Mouse (Mus musculus): ENCODE measurements around the gene Mcub. TPM values are rescaled to one million over a fixed set of nuclear protein-coding genes. Genes with fewer than 3 reads are reported as not detected.

The Mcub gene
- 12.5 and 13.7 TPM in 2 replicates for polyA plus RNA-seq (2016; fragmentation: Nextera tagmentation; extraction: Ambion mirVana)

- Histone ChIP-seq H3K36me3 (no peaks in the 10 kb centered on the region), H3K4me2 (peak within 1 kb of the TSS; percentile 98), H3K4me1 (replicated peaks) (peaks cover 17% of the 10 kb centered on the region), H3K9ac (replicated peaks) (peak within 1 kb of the TSS; percentile 65), H3K4me3 (replicated peaks) (peak within 1 kb of the TSS; percentile 68), H3K9me3 (no peaks in the 10 kb centered on the region), H3K27me3 (peaks cover 17% of the 10 kb centered on the region), H3K27ac (peak within 1 kb of the TSS; percentile 72)
- peak; percentile 71; the same call in 1 of the 2 replicates for ATAC-seq (ENCODE audit: insufficient number of reproducible peaks, insufficient read depth, low FRiP score, low TSS enrichment, low read depth)
- WGBS = under 1% methylated on average over 61 of the region's 63 CpGs
These were observed at the start of gene Mcub for GRCm38 (mm10) chr3:129969432-129970395. Mcub (minus strand) TSS chr3:129970206.

- Histone ChIP-seq H3K9ac (replicated peaks) (no peak overlapping the region), H3K4me2 (no peak overlapping the region), H3K9me3 (no peaks in the 10 kb centered on the region), H3K27ac (no peak overlapping the region), H3K36me3 (peaks cover 48% of the 10 kb centered on the region), H3K4me3 (replicated peaks) (no peak overlapping the region), H3K4me1 (replicated peaks) (no peaks in the 10 kb centered on the region), H3K27me3 (no peaks in the 10 kb centered on the region)
- no peak for ATAC-seq (ENCODE audit: insufficient number of reproducible peaks, insufficient read depth, low FRiP score, low TSS enrichment, low read depth)
- 84% methylated on average over 2 of the region's 2 CpGs for WGBS
These were observed 42.9 kb upstream of the Mcub start for GRCm38 (mm10) chr3:130012943-130013342.

- 88% methylated on average over 1 of the region's 1 CpGs for WGBS
- no peak for ATAC-seq (ENCODE audit: insufficient number of reproducible peaks, insufficient read depth, low FRiP score, low TSS enrichment, low read depth)
These were observed 41.2 kb upstream of the Mcub start for GRCm38 (mm10) chr3:130011236-130011635.

GRCm38 (mm10) chr3:130006141-130006540 is 36.1 kb upstream of the Mcub start:
- Histone ChIP-seq H3K4me3 (replicated peaks) (no peak overlapping the region), H3K27me3 (no peaks in the 10 kb centered on the region), H3K4me2 (no peak overlapping the region), H3K27ac (no peak overlapping the region), H3K36me3 (peaks cover 82% of the 10 kb centered on the region), H3K9ac (replicated peaks) (no peak overlapping the region), H3K4me1 (replicated peaks) (no peaks in the 10 kb centered on the region), H3K9me3 (no peaks in the 10 kb centered on the region)
- no peak for ATAC-seq (ENCODE audit: insufficient number of reproducible peaks, insufficient read depth, low FRiP score, low TSS enrichment, low read depth)
- 93% methylated on average over 7 of the region's 7 CpGs for WGBS

More at GRCm38 (mm10) chr3:130011236-130011635, 41.2 kb upstream of the Mcub start:
- no peaks in the 10 kb centered on the region for H3K27me3 ChIP-seq
- H3K36me3 ChIP-seq = peaks cover 59% of the 10 kb centered on the region
- H3K27ac ChIP-seq = no peak overlapping the region
- no peak overlapping the region for H3K9ac ChIP-seq (replicated peaks)
- no peak overlapping the region for H3K4me3 ChIP-seq (replicated peaks)
- H3K4me1 ChIP-seq (replicated peaks) = no peaks in the 10 kb centered on the region
- H3K9me3 ChIP-seq = no peaks in the 10 kb centered on the region
- no peak overlapping the region for H3K4me2 ChIP-seq

GRCm38 (mm10) chr3:130000926-130001325 is 30.9 kb upstream of the Mcub start:
- Histone ChIP-seq H3K9me3 (no peaks in the 10 kb centered on the region), H3K27me3 (no peaks in the 10 kb centered on the region), H3K4me1 (replicated peaks) (no peaks in the 10 kb centered on the region), H3K36me3 (peaks cover 97% of the 10 kb centered on the region), H3K9ac (replicated peaks) (no peak overlapping the region), H3K4me3 (replicated peaks) (no peak overlapping the region), H3K4me2 (no peak overlapping the region), H3K27ac (no peak overlapping the region)
- WGBS = 93% methylated on average over 11 of the region's 11 CpGs
- no peak for ATAC-seq (ENCODE audit: insufficient number of reproducible peaks, insufficient read depth, low FRiP score, low TSS enrichment, low read depth)

GRCm38 (mm10) chr3:129998526-129998925 is 28.5 kb upstream of the Mcub start:
- Histone ChIP-seq H3K4me3 (replicated peaks) (no peak overlapping the region), H3K4me1 (replicated peaks) (no peaks in the 10 kb centered on the region), H3K36me3 (peaks cover 97% of the 10 kb centered on the region), H3K4me2 (no peak overlapping the region), H3K9me3 (no peaks in the 10 kb centered on the region), H3K27me3 (no peaks in the 10 kb centered on the region), H3K27ac (no peak overlapping the region), H3K9ac (replicated peaks) (no peak overlapping the region)
- ATAC-seq (ENCODE audit: insufficient number of reproducible peaks, insufficient read depth, low FRiP score, low TSS enrichment, low read depth) = no peak
- WGBS = 92% methylated on average over 6 of the region's 6 CpGs

GRCm38 (mm10) chr3:129998001-129998400 is 28.0 kb upstream of the Mcub start:
- no peaks in the 10 kb centered on the region for H3K9me3 ChIP-seq
- H3K4me2 ChIP-seq = no peak overlapping the region
- H3K4me3 ChIP-seq (replicated peaks) = no peak overlapping the region
- ATAC-seq (ENCODE audit: insufficient number of reproducible peaks, insufficient read depth, low FRiP score, low TSS enrichment, low read depth) = no peak
- H3K27me3 ChIP-seq = no peaks in the 10 kb centered on the region
- no peaks in the 10 kb centered on the region for H3K4me1 ChIP-seq (replicated peaks)
- H3K36me3 ChIP-seq = peaks cover 97% of the 10 kb centered on the region
- WGBS = 92% methylated on average over 7 of the region's 7 CpGs
- no peak overlapping the region for H3K27ac ChIP-seq
- no peak overlapping the region for H3K9ac ChIP-seq (replicated peaks)

- no peaks in the 10 kb centered on the region for H3K9me3 ChIP-seq
- H3K4me2 ChIP-seq = no peak overlapping the region
- peaks cover 97% of the 10 kb centered on the region for H3K36me3 ChIP-seq
- H3K4me1 ChIP-seq (replicated peaks) = no peaks in the 10 kb centered on the region
- WGBS = 82% methylated on average over 3 of the region's 3 CpGs
- no peaks in the 10 kb centered on the region for H3K27me3 ChIP-seq
- ATAC-seq (ENCODE audit: insufficient number of reproducible peaks, insufficient read depth, low FRiP score, low TSS enrichment, low read depth) = no peak
- no peak overlapping the region for H3K27ac ChIP-seq
- H3K4me3 ChIP-seq (replicated peaks) = no peak overlapping the region
- H3K9ac ChIP-seq (replicated peaks) = no peak overlapping the region
These were observed 27.3 kb upstream of the Mcub start for GRCm38 (mm10) chr3:129997324-129997723.

- Histone ChIP-seq H3K4me1 (replicated peaks) (no peaks in the 10 kb centered on the region), H3K9me3 (no peaks in the 10 kb centered on the region), H3K27ac (no peak overlapping the region), H3K9ac (replicated peaks) (no peak overlapping the region), H3K4me2 (no peak overlapping the region), H3K4me3 (replicated peaks) (no peak overlapping the region), H3K36me3 (peaks cover 91% of the 10 kb centered on the region), H3K27me3 (no peaks in the 10 kb centered on the region)
- ATAC-seq (ENCODE audit: insufficient number of reproducible peaks, insufficient read depth, low FRiP score, low TSS enrichment, low read depth) = no peak
- WGBS = 94% methylated on average over 13 of the region's 13 CpGs
These were observed 17.3 kb upstream of the Mcub start for GRCm38 (mm10) chr3:129987297-129987696.

- H3K4me1 ChIP-seq (replicated peaks) = no peaks in the 10 kb centered on the region
- no peak for ATAC-seq (ENCODE audit: insufficient number of reproducible peaks, insufficient read depth, low FRiP score, low TSS enrichment, low read depth)
- H3K27me3 ChIP-seq = no peaks in the 10 kb centered on the region
- no peak overlapping the region for H3K9ac ChIP-seq (replicated peaks)
- no peak overlapping the region for H3K4me3 ChIP-seq (replicated peaks)
- 89% methylated on average over 4 of the region's 4 CpGs for whole genome bisulfite sequencing
- H3K4me2 ChIP-seq = no peak overlapping the region
- H3K9me3 ChIP-seq = no peaks in the 10 kb centered on the region
- peaks cover 82% of the 10 kb centered on the region for H3K36me3 ChIP-seq
- H3K27ac ChIP-seq = no peak overlapping the region
These were observed 15.3 kb upstream of the Mcub start for GRCm38 (mm10) chr3:129985335-129985734.

- H3K4me1 ChIP-seq (replicated peaks) = 0 out of 2 replicates have a peak, but pooled peaks cover 2% of the 10 kb centered on the region
- no peaks in the 10 kb centered on the region for H3K27me3 ChIP-seq
- H3K9me3 ChIP-seq = no peaks in the 10 kb centered on the region
- H3K36me3 ChIP-seq = peaks cover 77% of the 10 kb centered on the region
- 92% methylated on average over 5 of the region's 5 CpGs for WGBS
- H3K9ac ChIP-seq (replicated peaks) = no peak overlapping the region
- no peak overlapping the region for H3K4me2 ChIP-seq
- no peak overlapping the region for H3K27ac ChIP-seq
- H3K4me3 ChIP-seq (replicated peaks) = no peak overlapping the region
- no peak for ATAC-seq (ENCODE audit: insufficient number of reproducible peaks, insufficient read depth, low FRiP score, low TSS enrichment, low read depth)
These were observed 14.8 kb upstream of the Mcub start for GRCm38 (mm10) chr3:129984797-129985196.

Data from limb, embryonic 12.5 days (tissue).